Mouse (Mus musculus) liver, postnatal 0 days (tissue): ENCODE measurements around the gene Srpk2. TPM values are rescaled to one million over a fixed set of nuclear protein-coding genes. Genes with fewer than 3 reads are reported as not detected.

ENCODE experiments used
- ATAC-seq: fragments of 200-750 bp; cut with Nextera tagmentation; 2 replicates; pipeline ENCODE4 v1.8.0; 2017; ENCODE audit warnings: mild to moderate bottlenecking, moderate library complexity
- DNase-seq: peaks from one replicate; pipeline ENCODE4 v3.0.0-alpha.2; 2016
- H3K27ac ChIP-seq: fragments of 300-500 bp; sonication (generic); 2 replicates; pipeline ENCODE4 v1.5.1; 2014; ENCODE audit warnings: antibody characterized with exemption, moderate library complexity, mild to moderate bottlenecking, low read depth
- H3K27me3 ChIP-seq: fragments of 300-500 bp; sonication (generic); 2 replicates; pipeline ENCODE4 v1.6.1; 2014; ENCODE audit warnings: low read length, control low read depth, mixed read lengths; ENCODE audit not compliant: insufficient read depth
- H3K36me3 ChIP-seq: fragments of 300-500 bp; sonication (generic); replicated peaks from 2 replicates; pipeline ENCODE4 v1.6.1; 2014; ENCODE audit warnings: mild to moderate bottlenecking, control low read depth, low read length, moderate library complexity, mixed read lengths; ENCODE audit not compliant: insufficient read depth
- H3K4me1 ChIP-seq: fragments of 300-500 bp; sonication (generic); 2 replicates; pipeline ENCODE4 v1.6.1; 2014; ENCODE audit warnings: antibody characterized with exemption, mild to moderate bottlenecking, control low read depth; ENCODE audit not compliant: insufficient read depth
- H3K4me2 ChIP-seq: fragments of 300-500 bp; sonication (generic); 2 replicates; pipeline ENCODE4 v1.6.1; 2014; ENCODE audit warnings: low read depth, mild to moderate bottlenecking, low read length, moderate library complexity, mixed read lengths
- H3K4me3 ChIP-seq: fragments of 300-500 bp; sonication (generic); 2 replicates; pipeline ENCODE4 v1.5.1; 2014; ENCODE audit warnings: low read depth, low read length
- H3K9ac ChIP-seq: fragments of 300-500 bp; sonication (generic); replicated peaks from 2 replicates; pipeline ENCODE4 v1.6.1; 2014; ENCODE audit warnings: mild to moderate bottlenecking, moderate library complexity
- H3K9me3 ChIP-seq: fragments of 300-500 bp; sonication (generic); 2 replicates; pipeline ENCODE4 v1.6.1; 2016; ENCODE audit warnings: mild to moderate bottlenecking, control low read depth, low read length, mixed read lengths
- CTCF ChIP-seq: sonication (generic); IDR thresholded peaks from 2 replicates; pipeline ENCODE4 v1.5.1; 2016; ENCODE audit warnings: antibody characterized with exemption, low read depth
- EP300 ChIP-seq: IDR thresholded peaks from 2 replicates; pipeline ENCODE4 v1.6.1; 2016; ENCODE audit warnings: antibody characterized with exemption, low read depth, mild to moderate bottlenecking
- WGBS: fragments of 180-500 bp; shearing (Covaris S2); extraction: QIAGEN DNeasy Blood & Tissue Kit; methylation state at CpG from one replicate; pipeline ENCODE4 v1.1.7; 2014; ENCODE audit not compliant: insufficient replicate concordance; 5-methylcytosine and 5-hydroxymethylcytosine counted together
- polyA plus RNA-seq: library from polyadenylated mRNA; unstranded; fragments of >200 nt; fragmentation: Nextera tagmentation; extraction: Ambion mirVana; gene quantifications from 2 replicates; pipeline ENCODE4 v1.2.1, GENCODE M21; 2015

Srpk2 gene
- polyA plus RNA-seq, 1 experiment from 2014 or later = 10.9 TPM

GRCm38 (mm10) chr5:23507210-23507609 lies 177.2 kb downstream of the Srpk2 start:
- WGBS = 86% methylated on average over 4 of the region's 4 CpGs
- H3K27ac ChIP-seq = no peak overlapping the region
- no peak for DNase-seq
- no peaks in the 10 kb centered on the region for H3K9me3 ChIP-seq
- no peaks in the 10 kb centered on the region for H3K4me1 ChIP-seq
- no peaks in the 10 kb centered on the region for H3K27me3 ChIP-seq
- TF ChIP-seq EP300 (no peak), CTCF (no peak)
- H3K36me3 ChIP-seq = peaks cover 16% of the 10 kb centered on the region
- no peak overlapping the region for H3K4me2 ChIP-seq
- no peak overlapping the region for H3K4me3 ChIP-seq
- no peak overlapping the region for H3K9ac ChIP-seq
- ATAC-seq = no peak

GRCm38 (mm10) chr5:23505578-23505977 lies 178.8 kb downstream of the Srpk2 start:
- H3K9ac ChIP-seq = no peak overlapping the region
- H3K9me3 ChIP-seq = no peaks in the 10 kb centered on the region
- H3K4me2 ChIP-seq = no peak overlapping the region
- 71% methylated on average over 3 of the region's 3 CpGs for WGBS
- no peak for TF ChIP-seq CTCF
- TF ChIP-seq EP300 = no peak
- no peaks in the 10 kb centered on the region for H3K4me1 ChIP-seq
- peaks cover 32% of the 10 kb centered on the region for H3K36me3 ChIP-seq
- no peaks in the 10 kb centered on the region for H3K27me3 ChIP-seq
- no peak overlapping the region for H3K27ac ChIP-seq
- no peak overlapping the region for H3K4me3 ChIP-seq
- no peak for DNase-seq
- no peak for ATAC-seq

- Histone ChIP-seq H3K36me3 (peaks cover 57% of the 10 kb centered on the region), H3K9me3 (no peaks in the 10 kb centered on the region), H3K27ac (no peak overlapping the region), H3K9ac (no peak overlapping the region), H3K4me2 (no peak overlapping the region), H3K27me3 (no peaks in the 10 kb centered on the region), H3K4me3 (no peak overlapping the region), H3K4me1 (no peaks in the 10 kb centered on the region)
- ATAC-seq (peak; percentile 21; the same call in 1 of the 2 replicates), DNase-seq (no peak)
- TF ChIP-seq EP300 = no peak
- WGBS = 85% methylated on average over 9 of the region's 13 CpGs
These were observed 182.0 kb downstream of the Srpk2 start for GRCm38 (mm10) chr5:23502317-23502937.

- H3K27ac ChIP-seq = no peak overlapping the region
- no peak for DNase-seq
- H3K27me3 ChIP-seq = no peaks in the 10 kb centered on the region
- 87% methylated on average over 13 of the region's 13 CpGs for WGBS
- TF ChIP-seq EP300 = no peak
- no peak for TF ChIP-seq CTCF
- H3K4me1 ChIP-seq = no peaks in the 10 kb centered on the region
- H3K4me3 ChIP-seq = no peak overlapping the region
- H3K9ac ChIP-seq = no peak overlapping the region
- H3K4me2 ChIP-seq = no peak overlapping the region
- no peaks in the 10 kb centered on the region for H3K9me3 ChIP-seq
- peaks cover 61% of the 10 kb centered on the region for H3K36me3 ChIP-seq
- ATAC-seq = no peak
These were observed 182.7 kb downstream of the Srpk2 start for GRCm38 (mm10) chr5:23501582-23502316.

- Histone ChIP-seq H3K4me1 (no peaks in the 10 kb centered on the region), H3K4me2 (no peak overlapping the region), H3K27ac (no peak overlapping the region), H3K4me3 (no peak overlapping the region), H3K27me3 (no peaks in the 10 kb centered on the region), H3K9ac (no peak overlapping the region), H3K36me3 (peaks cover 71% of the 10 kb centered on the region), H3K9me3 (no peaks in the 10 kb centered on the region)
- TF ChIP-seq CTCF (no peak), EP300 (no peak)
- DNase-seq = no peak
- WGBS = 75% methylated on average over 6 of the region's 6 CpGs
- no peak for ATAC-seq
These were observed 183.7 kb downstream of the Srpk2 start for GRCm38 (mm10) chr5:23500715-23501114.

GRCm38 (mm10) chr5:23499257-23499656 lies 185.2 kb downstream of the Srpk2 start:
- WGBS = 90% methylated on average over 16 of the region's 16 CpGs
- ATAC-seq = no peak
- Histone ChIP-seq H3K4me3 (no peak overlapping the region), H3K9ac (no peak overlapping the region), H3K27ac (no peak overlapping the region), H3K27me3 (no peaks in the 10 kb centered on the region), H3K9me3 (no peaks in the 10 kb centered on the region), H3K36me3 (peaks cover 82% of the 10 kb centered on the region), H3K4me2 (no peak overlapping the region), H3K4me1 (no peaks in the 10 kb centered on the region)
- DNase-seq = no peak
- TF ChIP-seq EP300 = no peak
- TF ChIP-seq CTCF = no peak
